Comparison of ENCODE assay signal across 8 mouse cellular contexts in the genomic region with DNA sequence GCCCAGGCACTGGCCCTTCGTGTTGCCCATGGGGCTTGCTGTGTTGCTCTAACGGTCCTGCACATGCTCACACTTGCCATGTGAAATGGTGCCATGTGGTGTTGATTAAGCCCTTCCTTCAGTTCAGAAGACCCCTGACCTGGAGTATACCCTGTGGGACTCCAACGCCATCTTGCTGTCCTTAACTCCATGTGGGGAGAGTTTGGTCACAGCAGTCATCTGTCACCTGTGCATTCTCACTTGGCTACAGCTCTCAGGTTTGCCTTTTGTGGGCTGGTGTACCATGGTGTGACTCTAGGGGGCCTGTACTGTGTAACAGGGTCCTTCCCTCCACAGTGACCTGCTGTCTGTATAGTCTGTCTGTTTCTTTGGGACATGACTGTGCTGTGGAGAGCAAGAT.
DNase-seq lines count a peak whose midpoint lies in the region; ATAC-seq and TF ChIP-seq lines count a peak whose summit lies in the region.

No protein-coding gene starts in this region.

- peaks cover 57% of the 10 kb centered on the region for H3K36me3 ChIP-seq in G1E (replicated peaks)
- no peaks in the 10 kb centered on the region for H3K36me3 ChIP-seq in hindbrain, embryonic 10.5 days
- H3K36me3 ChIP-seq in midbrain, embryonic 11.5 days (ENCODE audit: control insufficient read depth, insufficient read depth, low read length), result no peaks in the 10 kb centered on the region

- peak overlapping the region; percentile 80 for H3K27ac ChIP-seq in gastrocnemius, adult 2 months
- H3K27ac ChIP-seq in hindbrain, embryonic 10.5 days, result peak overlapping the region; percentile 89
- H3K27ac ChIP-seq in midbrain, embryonic 11.5 days (ENCODE audit: low read depth, low read length), result peak overlapping the region; percentile 63

- peak overlapping the region; percentile 68 for H3K4me3 ChIP-seq in gastrocnemius, adult 2 months
- H3K4me3 ChIP-seq in G1E (ENCODE audit: low read depth, low read length), result peak overlapping the region; percentile 31; the same call in 1 of the 2 replicates
- H3K4me3 ChIP-seq in hindbrain, embryonic 10.5 days, result peak overlapping the region; percentile 38; the same call in 1 of the 2 replicates
- H3K4me3 ChIP-seq in midbrain, embryonic 11.5 days (ENCODE audit: low read depth, low read length), result no peak overlapping the region

- no peak for ATAC-seq in G1E (ENCODE audit: extremely low read depth, insufficient number of reproducible peaks, low FRiP score, poor library complexity, severe bottlenecking)
- no peak for ATAC-seq in midbrain, embryonic 11.5 days (ENCODE audit: low FRiP score)
- no peak for ATAC-seq in cerebellum, adult (ENCODE audit: insufficient number of reproducible peaks, low FRiP score, low TSS enrichment)

- intact Hi-C loops in gastrocnemius, adult 2 months (cut with DNase I), result no loop called here
- intact Hi-C loops in gastrocnemius, postnatal 36 days (cut with DNase I), result no loop called here

- peaks cover 86% of the 10 kb centered on the region for H3K4me1 ChIP-seq in G1E (ENCODE audit: insufficient read depth, low read depth, low read length)
- H3K4me1 ChIP-seq in hindbrain, embryonic 10.5 days (replicated peaks), result peaks cover 99% of the 10 kb centered on the region
- peaks cover 36% of the 10 kb centered on the region for H3K4me1 ChIP-seq in midbrain, embryonic 11.5 days (ENCODE audit: control insufficient read depth, insufficient read depth, low read length)

- H3K9ac ChIP-seq in midbrain, embryonic 11.5 days (ENCODE audit: low read length), result no peak overlapping the region

- WGBS in hindbrain, embryonic 10.5 days, result 41% methylated on average over 3 of the region's 3 CpGs
- 65% methylated on average over 3 of the region's 3 CpGs for WGBS in midbrain, embryonic 11.5 days

- DNase-seq in gastrocnemius, adult 2 months, result no peak
- DNase-seq in gastrocnemius, postnatal 36 days, result no peak
- DNase-seq in G1E (ENCODE audit: low spot score), result no peak
- DNase-seq in hindbrain, embryonic 10.5 days (ENCODE audit: low spot score), result peak; percentile 53
- no peak for DNase-seq in midbrain, embryonic 11.5 days (ENCODE audit: low spot score, missing footprints)
- no peak for DNase-seq in natural killer cell, adult 2 months (ENCODE audit: low spot score in 2 of 2)
- no peak for DNase-seq in kidney, adult 11 months

- H3K9me3 ChIP-seq in G1E (replicated peaks), result no peaks in the 10 kb centered on the region
- H3K9me3 ChIP-seq in hindbrain, embryonic 10.5 days, result no peaks in the 10 kb centered on the region
- no peaks in the 10 kb centered on the region for H3K9me3 ChIP-seq in midbrain, embryonic 11.5 days (ENCODE audit: control insufficient read depth, low read length)

- peaks cover 2% of the 10 kb centered on the region; the same call in 1 of the 2 replicates for H3K27me3 ChIP-seq in G1E (ENCODE audit: insufficient read depth, low read length)
- H3K27me3 ChIP-seq in hindbrain, embryonic 10.5 days (ENCODE audit: insufficient read depth, poor library complexity, severe bottlenecking), result no peaks in the 10 kb centered on the region
- no peaks in the 10 kb centered on the region for H3K27me3 ChIP-seq in midbrain, embryonic 11.5 days (ENCODE audit: control insufficient read depth, insufficient read depth, low read length)

- TF ChIP-seq CTCF in gastrocnemius, adult 2 months (IDR thresholded peaks at IDR 0.05), result no peak
- peak; percentile 25; the same call in 1 of the 2 replicates for TF ChIP-seq CTCF in G1E (IDR thresholded peaks at IDR 0.05; ENCODE audit: low read depth, low read length)

- no peak overlapping the region for H3K4me2 ChIP-seq in midbrain, embryonic 11.5 days
